Mouse (Mus musculus) E14TG2a.4 (cell line): Measurements from ENCODE around the gene Nagpa.

Experiments
- CTCF ChIP-seq: conservative IDR thresholded peaks from 2 replicates; pipeline ENCODE4 v1.5.1; 2014; ENCODE audit warnings: low read length
- NANOG ChIP-seq: IDR thresholded peaks from 2 replicates; pipeline ENCODE4 v1.6.1; 2014; ENCODE audit warnings: borderline replicate concordance, low read length, mixed read lengths
- POU5F1 ChIP-seq: IDR thresholded peaks from 2 replicates; pipeline ENCODE4 v1.6.1; 2014; ENCODE audit warnings: low read length, borderline replicate concordance

- no peak for TF ChIP-seq CTCF
- TF ChIP-seq POU5F1 = no peak
- TF ChIP-seq NANOG = no peak
Measured at GRCm38 (mm10) chr16:5156495-5156894, 47.3 kb downstream of the Nagpa start.
